Mouse (Mus musculus) myocyte (in vitro differentiated cells): ENCODE data around the gene Copg2.

ENCODE experiments used
- CEBPB ChIP-seq: IDR thresholded peaks from 2 replicates; pipeline ENCODE4 v1.6.1; 2011; ENCODE audit warnings: mild to moderate bottlenecking, moderate library complexity; ENCODE audit not compliant: poor library complexity, insufficient read depth, severe bottlenecking
- E2F4 ChIP-seq: IDR thresholded peaks from one replicate; pipeline ENCODE4 v1.6.1; 2011; ENCODE audit warnings: mild to moderate bottlenecking, control low read depth, moderate library complexity; ENCODE audit not compliant: insufficient read depth
- MAX ChIP-seq: IDR thresholded peaks from one replicate; pipeline ENCODE4 v1.6.1; 2011; ENCODE audit warnings: low read depth, mild to moderate bottlenecking, control low read depth
- MYOD1 ChIP-seq, 3 experiments: IDR thresholded peaks; one replicate each; pipeline ENCODE4 v1.6.1; 2011; ENCODE audit warnings: control low read depth in 2 of 3, low read depth in 2 of 3, mild to moderate bottlenecking in 2 of 3, moderate library complexity in 1 of 3; ENCODE audit not compliant: insufficient read length in 2 of 3, control insufficient read depth in 1 of 3
- MYOG ChIP-seq, 3 experiments: IDR thresholded peaks; one replicate each; pipeline ENCODE4 v1.6.1; 2011; ENCODE audit warnings: control low read depth in 2 of 3, low read depth in 2 of 3, mild to moderate bottlenecking in 2 of 3; ENCODE audit not compliant: insufficient read length in 2 of 3, control insufficient read depth in 1 of 3, insufficient read depth in 1 of 3
- POLR2A ChIP-seq: IDR thresholded peaks from one replicate; pipeline ENCODE4 v1.6.1; 2011; ENCODE audit warnings: low read depth, mild to moderate bottlenecking, control low read depth, moderate library complexity; ENCODE audit not compliant: insufficient read length
- POLR2AphosphoS2 ChIP-seq: IDR thresholded peaks from one replicate; pipeline ENCODE4 v1.6.1; 2011; ENCODE audit warnings: low read depth, control low read depth; ENCODE audit not compliant: insufficient read length
- REST ChIP-seq: IDR thresholded peaks from one replicate; pipeline ENCODE4 v1.6.1; 2011; ENCODE audit warnings: mild to moderate bottlenecking, control low read depth, moderate library complexity; ENCODE audit not compliant: insufficient read depth, insufficient read length
- SRF ChIP-seq: IDR thresholded peaks from one replicate; pipeline ENCODE4 v1.6.1; 2011; ENCODE audit warnings: low read depth; ENCODE audit not compliant: control insufficient read depth, insufficient read length
- TCF12 ChIP-seq: IDR thresholded peaks from one replicate; pipeline ENCODE4 v1.6.1; 2011; ENCODE audit warnings: mild to moderate bottlenecking, control low read depth; ENCODE audit not compliant: poor library complexity, insufficient read depth, severe bottlenecking
- TCF3 ChIP-seq: IDR thresholded peaks from one replicate; pipeline ENCODE4 v1.6.1; 2011; ENCODE audit warnings: low read depth, control low read depth; ENCODE audit not compliant: insufficient read length
- USF1 ChIP-seq: IDR thresholded peaks from one replicate; pipeline ENCODE4 v1.6.1; 2011; ENCODE audit warnings: low read depth, mild to moderate bottlenecking, control low read depth, moderate library complexity

GRCm38 (mm10) chr6:30736372-30736762 lies 160.2 kb downstream of the Copg2 start:
- TF ChIP-seq CEBPB (no peak), MAX (no peak), TCF3 (no peak), MYOD1 (IDR thresholded peaks at IDR 0.05; ENCODE audit: control insufficient read depth in 1 of 3, insufficient read length in 2 of 3, low read depth in 2 of 3) (no peak), POLR2A (no peak), USF1 (no peak), TCF12 (no peak), POLR2AphosphoS2 (no peak), E2F4 (no peak), MYOG (IDR thresholded peaks at IDR 0.05; ENCODE audit: control insufficient read depth in 1 of 3, insufficient read depth in 1 of 3, insufficient read length in 2 of 3, low read depth in 2 of 3) (no peak), SRF (no peak), REST (no peak)
